Mouse (Mus musculus) myocyte (in vitro differentiated cells): ENCODE measurements around the gene Tbc1d32.

Experiments
- E2F4 ChIP-seq: IDR thresholded peaks from one replicate; pipeline ENCODE4 v1.6.1; 2011; ENCODE audit warnings: mild to moderate bottlenecking, control low read depth, moderate library complexity; ENCODE audit not compliant: insufficient read depth
- MAX ChIP-seq: IDR thresholded peaks from one replicate; pipeline ENCODE4 v1.6.1; 2011; ENCODE audit warnings: low read depth, mild to moderate bottlenecking, control low read depth
- MYOD1 ChIP-seq, 3 experiments: IDR thresholded peaks; one replicate each; pipeline ENCODE4 v1.6.1; 2011; ENCODE audit warnings: control low read depth in 2 of 3, low read depth in 2 of 3, mild to moderate bottlenecking in 2 of 3, moderate library complexity in 1 of 3; ENCODE audit not compliant: insufficient read length in 2 of 3, control insufficient read depth in 1 of 3
- MYOG ChIP-seq, 3 experiments: IDR thresholded peaks; one replicate each; pipeline ENCODE4 v1.6.1; 2011; ENCODE audit warnings: control low read depth in 2 of 3, low read depth in 2 of 3, mild to moderate bottlenecking in 2 of 3; ENCODE audit not compliant: insufficient read length in 2 of 3, control insufficient read depth in 1 of 3, insufficient read depth in 1 of 3
- POLR2A ChIP-seq: IDR thresholded peaks from one replicate; pipeline ENCODE4 v1.6.1; 2011; ENCODE audit warnings: low read depth, mild to moderate bottlenecking, control low read depth, moderate library complexity; ENCODE audit not compliant: insufficient read length
- POLR2AphosphoS2 ChIP-seq: IDR thresholded peaks from one replicate; pipeline ENCODE4 v1.6.1; 2011; ENCODE audit warnings: low read depth, control low read depth; ENCODE audit not compliant: insufficient read length
- REST ChIP-seq: IDR thresholded peaks from one replicate; pipeline ENCODE4 v1.6.1; 2011; ENCODE audit warnings: mild to moderate bottlenecking, control low read depth, moderate library complexity; ENCODE audit not compliant: insufficient read depth, insufficient read length
- TCF12 ChIP-seq: IDR thresholded peaks from one replicate; pipeline ENCODE4 v1.6.1; 2011; ENCODE audit warnings: mild to moderate bottlenecking, control low read depth; ENCODE audit not compliant: poor library complexity, insufficient read depth, severe bottlenecking
- USF1 ChIP-seq: IDR thresholded peaks from one replicate; pipeline ENCODE4 v1.6.1; 2011; ENCODE audit warnings: low read depth, mild to moderate bottlenecking, control low read depth, moderate library complexity

- TF ChIP-seq POLR2A = no peak
- TF ChIP-seq MYOG (IDR thresholded peaks at IDR 0.05; ENCODE audit: control insufficient read depth in 1 of 3, insufficient read depth in 1 of 3, insufficient read length in 2 of 3, low read depth in 2 of 3) = no peak
- no peak for TF ChIP-seq MYOD1 (IDR thresholded peaks at IDR 0.05; ENCODE audit: control insufficient read depth in 1 of 3, insufficient read length in 2 of 3, low read depth in 2 of 3)
- TF ChIP-seq MAX = no peak
- no peak for TF ChIP-seq TCF12
- no peak for TF ChIP-seq E2F4
- no peak for TF ChIP-seq POLR2AphosphoS2
- no peak for TF ChIP-seq REST
- no peak for TF ChIP-seq USF1
Observed at GRCm38 (mm10) chr10:56165758-56166157, 62.7 kb downstream of the Tbc1d32 start.
